Mouse (Mus musculus): ENCODE measurements around the gene Tead1.
"Not testable (repeated sequence)": the region's sequence is repeated elsewhere in the genome, so short reads cannot be mapped to it uniquely, and the experiment has no call there.

The Tead1 gene

GRCm38 (mm10) chr7:112917613-112918278 lies 238.6 kb downstream of the Tead1 start:
- peak; percentile 19 for DNase-seq (ENCODE audit: low read depth, low spot score)

GRCm38 (mm10) chr7:112918279-112918991 lies 239.3 kb downstream of the Tead1 start:
- DNase-seq (ENCODE audit: low read depth, low spot score), result peak; percentile 88

DNA sequence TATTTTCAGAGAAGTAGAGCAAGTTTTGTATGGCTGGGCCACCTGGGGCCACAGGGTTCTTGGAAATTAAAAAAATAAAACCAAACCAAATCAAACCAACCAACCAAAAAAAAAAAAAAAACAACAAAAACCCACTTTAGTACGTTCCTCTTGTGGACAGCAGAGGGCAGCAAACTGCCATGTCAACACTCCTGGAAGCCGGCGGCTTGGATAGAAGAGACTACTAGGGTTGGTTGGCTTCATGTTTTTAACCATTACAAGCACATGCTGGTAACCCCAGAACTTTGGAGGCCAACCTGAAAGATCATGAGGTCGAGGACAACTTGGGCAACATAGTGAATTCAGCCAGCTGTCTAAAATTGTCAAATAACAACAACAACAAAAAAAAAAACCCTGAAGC lies 240.7 kb downstream of the Tead1 start:
- peak; percentile 63 for DNase-seq (ENCODE audit: low read depth, low spot score)

GRCm38 (mm10) chr7:112922801-112923200 lies 243.7 kb downstream of the Tead1 start:
- no peak for DNase-seq (ENCODE audit: low read depth, low spot score)

DNA sequence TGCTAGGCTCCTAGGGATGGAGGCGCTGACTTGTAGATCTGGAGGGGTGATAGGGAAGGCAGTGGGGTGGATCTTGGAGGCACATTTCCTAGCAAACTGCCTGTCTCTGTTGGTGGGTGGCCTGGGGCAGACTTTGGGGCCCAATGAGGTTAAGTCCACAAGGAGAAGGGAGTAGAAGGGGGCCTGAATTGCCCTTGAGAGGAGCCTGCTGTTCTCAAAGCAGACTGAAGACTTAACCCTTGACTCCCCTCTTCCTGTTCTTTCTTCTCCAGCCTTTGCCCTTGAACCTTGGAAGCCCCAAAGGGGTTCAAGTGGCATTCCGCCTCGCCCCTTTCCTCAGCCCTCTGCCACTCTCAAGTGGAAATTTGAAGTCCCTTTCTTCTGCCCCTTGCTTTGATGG lies 244.6 kb downstream of the Tead1 start:
- DNase-seq (ENCODE audit: low read depth, low spot score), result no peak

GRCm38 (mm10) chr7:112930669-112931068 lies 251.6 kb downstream of the Tead1 start:
- DNase-seq (ENCODE audit: low read depth, low spot score), result no peak

GRCm38 (mm10) chr7:112935876-112936275 lies 256.8 kb downstream of the Tead1 start:
- DNase-seq (ENCODE audit: low read depth, low spot score), result not testable (repeated sequence)

DNA sequence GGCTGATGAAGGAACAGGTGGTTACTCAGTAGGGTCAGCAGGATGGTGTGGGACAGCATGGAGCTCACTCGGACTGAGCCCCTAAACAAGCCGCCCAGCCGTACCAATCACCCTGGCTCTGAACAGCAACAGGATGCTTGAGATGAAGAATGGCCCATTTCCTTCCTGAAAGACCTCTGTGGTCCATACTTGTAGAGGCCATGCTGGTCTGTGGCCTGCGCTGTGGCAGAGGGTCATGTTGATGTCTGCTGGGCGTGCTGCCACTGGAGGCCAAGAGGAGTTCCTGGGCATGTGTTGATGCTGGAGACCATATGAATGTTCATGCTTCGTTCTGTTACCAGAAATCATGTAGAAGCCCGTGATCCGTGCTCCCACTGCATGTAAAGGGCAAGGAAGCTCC lies 258.0 kb downstream of the Tead1 start:
- no peak for DNase-seq (ENCODE audit: low read depth, low spot score)

GRCm38 (mm10) chr7:112938959-112939358 lies 259.8 kb downstream of the Tead1 start:
- no peak for DNase-seq (ENCODE audit: low read depth, low spot score)

- no peak for DNase-seq (ENCODE audit: low read depth, low spot score)
Observed at GRCm38 (mm10) chr7:112942567-112942966, 263.4 kb downstream of the Tead1 start.

DNA sequence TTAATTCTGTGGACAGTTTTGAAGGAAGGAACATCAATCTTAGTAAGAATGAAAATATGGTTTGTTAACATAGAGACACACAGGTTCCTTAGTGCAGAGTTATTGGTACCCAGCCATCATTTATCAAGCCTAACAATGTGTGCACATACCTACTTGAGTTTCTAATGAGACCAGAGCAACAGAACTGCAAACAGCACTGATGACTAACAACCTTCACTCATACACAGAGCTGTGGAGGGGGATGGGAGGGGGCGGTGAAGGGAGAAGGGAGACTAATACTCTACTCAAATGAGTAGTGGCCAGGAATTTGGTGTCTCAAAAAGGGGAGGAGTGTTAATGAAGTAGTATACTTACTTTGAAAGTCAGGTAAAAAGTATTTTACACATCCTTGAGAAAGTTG lies 263.9 kb downstream of the Tead1 start:
- DNase-seq (ENCODE audit: low read depth, low spot score), result no peak

GRCm38 (mm10) chr7:112946706-112947105 lies 267.6 kb downstream of the Tead1 start:
- DNase-seq (ENCODE audit: low read depth, low spot score), result no peak

- peak; percentile 35 for DNase-seq (ENCODE audit: low read depth, low spot score)
Observed at GRCm38 (mm10) chr7:112953777-112954291, 274.7 kb downstream of the Tead1 start, which contains the start of gene Rassf10. Rassf10 (plus strand) TSS chr7:112953962.

GRCm38 (mm10) chr7:112954351-112955102 lies 275.4 kb downstream of the Tead1 start:
- no peak for DNase-seq (ENCODE audit: low read depth, low spot score)

GRCm38 (mm10) chr7:112955103-112955827 lies 276.1 kb downstream of the Tead1 start:
- no peak for DNase-seq (ENCODE audit: low read depth, low spot score)

- no peak for DNase-seq (ENCODE audit: low read depth, low spot score)
Observed at GRCm38 (mm10) chr7:112955955-112956354, 276.8 kb downstream of the Tead1 start.

All from skeletal muscle tissue, adult 2 months (tissue).